Mouse (Mus musculus): ENCODE data around the gene Fmn2.

DNA sequence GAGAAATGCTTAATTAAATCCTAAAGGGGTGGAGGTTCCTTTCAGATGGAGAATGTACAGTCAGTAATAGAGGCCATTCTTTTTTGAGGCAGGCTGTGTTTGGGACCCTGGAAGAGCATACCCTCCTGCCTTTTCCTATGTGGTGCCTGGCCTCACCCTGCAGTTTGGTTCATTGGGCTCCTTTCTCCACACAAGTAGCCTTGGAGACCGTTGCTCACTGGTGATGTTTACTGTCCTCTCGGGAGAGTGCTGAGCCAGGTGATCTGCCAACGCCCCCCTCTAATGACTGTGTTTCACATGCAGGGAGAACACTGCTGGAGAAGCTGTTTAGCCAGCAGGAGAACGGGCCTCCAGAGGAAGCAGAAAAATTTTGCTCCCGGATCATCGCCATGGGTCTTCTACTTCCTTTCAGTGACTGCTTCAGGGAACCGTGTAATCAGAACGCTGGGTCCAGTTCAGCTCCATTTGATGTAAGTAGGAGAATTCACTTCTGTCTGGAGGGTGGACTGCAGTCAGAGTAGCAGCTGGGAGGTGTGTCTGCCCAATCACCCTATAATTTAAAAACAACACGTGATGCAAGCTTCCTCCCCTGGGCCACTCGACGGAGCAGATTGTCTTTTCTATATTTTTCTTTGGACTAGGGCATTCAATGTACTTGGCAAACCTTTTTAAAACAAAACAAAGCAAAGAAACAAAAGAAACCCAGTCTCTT lies 35.3 kb downstream of the Fmn2 start:
- TF ChIP-seq CTCF (IDR thresholded peaks at IDR 0.05; ENCODE audit: insufficient read depth, low read length) (no peak), POLR2A (IDR thresholded peaks at IDR 0.05; ENCODE audit: borderline replicate concordance, extremely low read depth, low read depth, low read length) (no peak)

Measured in lung, adult 2 months (tissue).